Comparison of ENCODE assay signal across 33 mouse cellular contexts in genomic region chr2:102763991-102764390, GRCm38 (mm10).
"Had no signal": no experiment of that assay in that cellular context is flagged by ENCODE, and none has a peak within 500 bp of the region (broad histone marks: within the 10 kb centered on the region; RNA-seq: fewer than 3 reads in every experiment).

No protein-coding gene starts in this region.

- ATAC-seq: hindbrain, embryonic 16.5 days; hindbrain, postnatal 0 days; inflammation-experienced regulatory T-cells, adult 6 months; intestine, embryonic 15.5 days; intestine, embryonic 16.5 days; intestine, postnatal 0 days had no signal

- H3K9me3 ChIP-seq: heart, embryonic 12.5 days; heart, embryonic 13.5 days; heart, embryonic 15.5 days; hindbrain, embryonic 10.5 days; hindbrain, embryonic 12.5 days; hindbrain, embryonic 13.5 days; hindbrain, embryonic 15.5 days; intestine, embryonic 15.5 days; kidney, embryonic 15.5 days had no signal

- H3K4me2 ChIP-seq: heart, embryonic 12.5 days; heart, embryonic 13.5 days; heart, embryonic 15.5 days; hindbrain, embryonic 12.5 days; hindbrain, embryonic 13.5 days; hindbrain, embryonic 14.5 days; hindbrain, embryonic 15.5 days; intestine, embryonic 15.5 days; kidney, embryonic 15.5 days had no signal

- H3K27ac ChIP-seq: heart, embryonic 13.5 days; heart, embryonic 15.5 days; hindbrain, embryonic 10.5 days; hindbrain, embryonic 12.5 days; hindbrain, embryonic 13.5 days; hindbrain, embryonic 14.5 days; hindbrain, embryonic 15.5 days; hindbrain, postnatal 0 days; intestine, embryonic 15.5 days; kidney, embryonic 15.5 days; kidney, postnatal 0 days; left cerebral cortex, adult 2 months had no signal

- H3K4me1 ChIP-seq: hindbrain, embryonic 10.5 days; hindbrain, embryonic 12.5 days; hindbrain, embryonic 13.5 days; hindbrain, embryonic 15.5 days; intestine, embryonic 15.5 days; kidney, embryonic 15.5 days had no signal

- H3K27me3 ChIP-seq: heart, embryonic 12.5 days; heart, embryonic 13.5 days; heart, embryonic 15.5 days; hindbrain, embryonic 12.5 days; hindbrain, embryonic 13.5 days; hindbrain, embryonic 15.5 days; intestine, embryonic 15.5 days; kidney, embryonic 15.5 days had no signal

- DNase-seq: heart, postnatal 10 days; heart, postnatal 14 days; heart, postnatal 36 days; heart, postnatal 4 days; kidney, adult 11 months; kidney, adult 18-20 months; kidney, adult 2 months; kidney, adult 8-10 months; kidney, adult 9 months; kidney, postnatal 10 days; kidney, postnatal 14 days; kidney, postnatal 25 days; kidney, postnatal 36 days; kidney, postnatal 4 days; layer of hippocampus, adult 9-11 months; layer of hippocampus, postnatal 36 days had no signal

- H3K9ac ChIP-seq: heart, embryonic 12.5 days; heart, embryonic 13.5 days; heart, embryonic 15.5 days; hindbrain, embryonic 12.5 days; hindbrain, embryonic 13.5 days; hindbrain, embryonic 14.5 days; hindbrain, embryonic 15.5 days; intestine, embryonic 15.5 days; kidney, embryonic 15.5 days had no signal

- H3K36me3 ChIP-seq: heart, embryonic 12.5 days; heart, embryonic 13.5 days; heart, embryonic 15.5 days; intestine, embryonic 15.5 days; kidney, embryonic 15.5 days had no signal

- H3K4me3 ChIP-seq: heart, embryonic 12.5 days; heart, embryonic 13.5 days; heart, embryonic 15.5 days; hindbrain, embryonic 10.5 days; hindbrain, embryonic 12.5 days; hindbrain, embryonic 13.5 days; hindbrain, embryonic 15.5 days; intestine, embryonic 15.5 days; kidney, embryonic 15.5 days; left cerebral cortex, adult 2 months had no signal
